Mouse (Mus musculus) mesoderm, embryonic 11.5 days (tissue): ENCODE measurements around the gene Ccdc69.

ENCODE experiments used
- DNase-seq: peaks from one replicate; pipeline ENCODE4 v3.0.0-alpha.2; 2012; ENCODE audit warnings: low read depth, low spot score

Gene Ccdc69

GRCm38 (mm10) chr11:55036601-55037000 lies 41.3 kb downstream of the Ccdc69 start:
- DNase-seq: no peak

- peak; percentile 68 for DNase-seq
These were observed 44.8 kb downstream of the Ccdc69 start, which contains the start of gene Anxa6 for GRCm38 (mm10) chr11:55033040-55033660. Gene Anxa6 (minus strand): TSS chr11:55033445.

DNA sequence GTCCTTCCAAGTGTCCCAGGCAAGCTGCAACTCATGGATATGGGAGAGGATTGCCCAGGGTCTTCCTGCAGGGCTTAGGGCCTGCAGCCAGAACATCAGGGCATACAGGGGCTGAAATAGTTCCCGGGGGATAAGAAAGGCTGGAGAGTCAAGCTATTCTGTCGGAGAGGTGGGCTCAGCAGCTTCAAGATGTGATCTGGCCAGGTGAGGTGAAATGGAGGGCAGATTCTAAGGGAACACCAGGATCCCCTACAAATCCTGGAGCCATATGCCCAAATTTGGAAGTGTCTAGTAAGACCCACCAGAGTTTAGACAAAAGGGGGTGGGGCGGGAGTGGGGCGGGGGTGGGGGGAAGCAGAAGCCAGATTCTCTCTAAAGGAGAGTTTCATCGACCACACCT lies 45.6 kb downstream of the Ccdc69 start:
- no peak for DNase-seq

GRCm38 (mm10) chr11:55031991-55032280 lies 46.0 kb downstream of the Ccdc69 start:
- no peak for DNase-seq

DNA sequence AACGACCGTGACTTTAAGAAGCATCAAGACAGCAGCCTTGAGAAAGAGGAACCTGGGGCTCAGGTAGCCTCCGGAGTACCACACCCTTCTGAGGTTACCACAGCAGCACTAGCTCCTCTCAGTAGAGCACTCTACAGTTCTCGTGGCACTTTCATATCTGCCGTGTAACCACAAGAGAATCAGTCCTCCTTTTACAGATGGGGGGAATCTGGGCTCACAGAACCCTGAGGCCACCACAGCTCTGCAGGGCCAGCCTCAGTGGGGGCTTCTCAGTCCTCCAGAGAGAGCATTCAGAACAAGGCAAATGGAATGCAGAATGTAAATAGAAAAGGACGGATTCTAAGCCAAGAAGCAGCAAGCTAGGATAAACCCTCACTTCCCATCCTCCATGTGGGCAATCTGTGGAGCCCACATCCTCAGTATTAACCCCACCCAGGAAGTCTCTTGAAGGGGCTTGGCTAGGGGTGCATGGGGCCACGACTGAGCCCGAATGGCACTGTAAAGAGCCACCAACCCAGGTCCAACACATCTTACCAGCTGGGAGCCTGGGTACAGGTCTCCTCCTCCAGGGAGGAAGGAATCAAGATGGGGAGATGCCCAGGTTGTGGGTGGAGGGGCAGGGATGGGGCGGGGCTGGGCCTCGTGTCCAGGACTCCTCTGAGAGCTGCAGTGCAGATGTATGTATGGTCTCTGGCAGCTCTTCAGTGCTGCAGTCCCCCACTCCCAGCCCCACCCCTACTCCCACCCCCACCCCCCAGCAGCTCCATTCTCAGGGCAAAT lies 46.5 kb downstream of the Ccdc69 start:
- no peak for DNase-seq

- no peak for DNase-seq
These were observed 49.4 kb downstream of the Ccdc69 start for GRCm38 (mm10) chr11:55028509-55028908.

- DNase-seq: no peak
These were observed 50.6 kb downstream of the Ccdc69 start for GRCm38 (mm10) chr11:55027204-55027855.

GRCm38 (mm10) chr11:55025896-55026295 lies 52.0 kb downstream of the Ccdc69 start:
- no peak for DNase-seq

DNA sequence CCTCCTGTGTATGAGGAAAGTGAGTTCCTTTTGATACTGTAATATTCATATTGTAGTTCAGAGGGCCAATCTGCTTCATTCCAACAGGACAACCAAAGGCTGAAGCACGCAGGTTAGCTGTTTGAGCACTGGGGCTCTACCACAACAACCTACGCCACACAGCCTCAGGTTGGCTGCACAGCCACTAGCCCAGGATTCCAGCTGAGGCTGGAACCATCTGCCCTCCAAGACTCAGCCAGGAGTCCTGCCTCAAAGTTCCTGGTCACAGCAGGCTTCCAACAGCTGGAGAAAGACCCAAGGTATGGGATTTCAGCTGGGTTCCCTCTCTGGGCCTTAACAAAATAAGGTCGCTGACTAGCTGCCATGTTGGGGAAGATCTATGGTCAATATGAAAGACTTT lies 54.3 kb downstream of the Ccdc69 start:
- no peak for DNase-seq

GRCm38 (mm10) chr11:55023049-55023564 lies 54.8 kb downstream of the Ccdc69 start:
- peak; percentile 76 for DNase-seq

DNA sequence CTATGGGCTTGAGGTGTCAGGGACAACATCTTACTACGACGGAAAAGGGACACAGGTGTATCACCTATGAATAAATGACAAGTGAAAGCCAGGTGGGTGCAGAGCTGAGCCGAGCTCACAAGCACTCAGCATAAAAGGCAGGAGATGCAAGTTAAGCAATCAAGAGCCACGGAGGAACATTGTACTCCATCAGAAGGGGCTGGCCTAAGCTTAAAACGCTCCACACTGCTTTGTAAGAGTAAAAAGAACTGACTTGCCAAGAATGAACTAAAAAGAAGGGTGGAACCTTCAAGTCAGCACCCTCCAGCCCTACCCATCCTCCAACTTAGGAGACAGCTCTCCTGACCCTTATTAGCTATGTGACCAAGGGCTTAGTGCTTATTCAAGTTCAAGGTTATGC lies 55.4 kb downstream of the Ccdc69 start:
- no peak for DNase-seq

GRCm38 (mm10) chr11:55021859-55022258 lies 56.1 kb downstream of the Ccdc69 start:
- no peak for DNase-seq

DNA sequence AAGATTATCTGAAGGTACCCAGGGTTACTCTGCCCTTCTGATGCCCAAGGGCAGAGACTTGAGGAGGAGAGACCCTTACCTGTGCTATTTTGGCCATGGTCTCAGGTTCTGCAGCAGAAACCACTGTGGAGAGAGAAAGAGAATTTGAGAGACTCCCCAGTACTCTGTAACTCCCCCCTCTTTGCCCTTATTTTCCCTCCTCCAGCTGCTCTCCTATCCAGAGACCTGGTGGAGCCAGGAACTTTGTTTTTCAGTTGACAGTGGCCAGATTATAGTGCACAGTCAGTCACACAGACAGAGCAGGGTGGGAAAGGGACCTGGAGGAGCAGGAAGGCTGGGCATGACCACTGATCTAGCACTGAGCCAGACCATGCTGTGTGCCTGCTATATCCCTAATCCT lies 56.5 kb downstream of the Ccdc69 start:
- no peak for DNase-seq

GRCm38 (mm10) chr11:55019711-55020110 lies 58.2 kb downstream of the Ccdc69 start:
- DNase-seq: no peak

DNA sequence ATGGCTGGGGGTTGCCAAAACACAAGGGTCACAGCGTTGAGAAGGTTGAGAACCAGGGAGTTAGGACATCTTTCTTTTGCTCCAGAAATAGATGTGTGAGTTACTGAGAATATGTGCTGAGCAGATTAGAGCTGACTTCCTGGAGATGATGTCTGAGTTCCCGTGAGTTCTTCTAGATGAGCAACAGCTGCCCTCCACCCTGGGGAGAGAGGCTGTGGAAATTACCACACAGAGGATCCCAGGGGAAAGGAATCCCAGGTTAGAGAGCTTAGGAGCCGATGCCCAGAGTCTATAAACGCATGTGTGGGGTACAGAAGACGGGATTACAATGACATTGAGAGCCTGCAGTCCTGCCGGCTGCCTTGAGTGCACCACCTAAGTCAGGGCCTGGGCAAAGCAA lies 59.9 kb downstream of the Ccdc69 start:
- no peak for DNase-seq

DNA sequence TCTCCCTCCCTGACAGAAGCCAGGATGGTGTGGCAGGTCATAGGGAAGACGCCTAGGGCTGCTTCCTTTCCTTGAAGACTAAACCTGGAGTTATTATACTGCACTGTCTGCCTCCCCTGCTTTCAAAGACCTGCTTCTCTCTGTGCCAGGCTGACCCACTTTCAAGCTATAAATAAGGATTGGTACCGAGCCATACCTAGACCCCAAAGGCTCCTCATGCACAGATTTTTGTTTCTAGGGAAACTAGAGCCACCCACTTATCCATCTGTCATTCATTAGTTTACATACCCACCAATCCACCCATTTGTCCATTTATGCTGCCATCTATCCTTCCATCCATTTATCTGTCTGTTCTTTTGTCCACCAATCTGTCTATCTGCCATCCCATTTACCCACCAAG lies 60.7 kb downstream of the Ccdc69 start:
- no peak for DNase-seq

GRCm38 (mm10) chr11:55016758-55017157 lies 61.2 kb downstream of the Ccdc69 start:
- no peak for DNase-seq

DNA sequence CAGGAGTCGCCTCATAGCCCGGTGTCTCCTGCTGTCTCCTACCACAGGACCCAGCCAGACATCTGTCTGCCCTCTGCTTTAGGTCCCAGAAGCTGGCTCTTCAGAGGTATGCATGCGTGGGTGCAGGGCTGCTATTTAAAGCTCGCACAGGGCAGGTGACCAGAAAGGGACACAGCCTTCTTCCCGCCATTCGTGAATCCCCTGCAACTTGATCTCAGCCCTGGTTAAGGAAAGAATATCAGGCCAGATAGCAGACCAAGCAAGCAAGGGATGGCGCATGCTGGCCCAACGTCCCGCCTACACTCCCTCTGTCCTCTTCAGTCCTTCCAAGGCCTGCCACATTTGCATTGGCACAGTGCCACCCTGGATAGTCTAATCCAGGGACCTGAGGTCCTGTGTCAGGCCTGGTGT lies 62.1 kb downstream of the Ccdc69 start:
- DNase-seq: no peak

DNA sequence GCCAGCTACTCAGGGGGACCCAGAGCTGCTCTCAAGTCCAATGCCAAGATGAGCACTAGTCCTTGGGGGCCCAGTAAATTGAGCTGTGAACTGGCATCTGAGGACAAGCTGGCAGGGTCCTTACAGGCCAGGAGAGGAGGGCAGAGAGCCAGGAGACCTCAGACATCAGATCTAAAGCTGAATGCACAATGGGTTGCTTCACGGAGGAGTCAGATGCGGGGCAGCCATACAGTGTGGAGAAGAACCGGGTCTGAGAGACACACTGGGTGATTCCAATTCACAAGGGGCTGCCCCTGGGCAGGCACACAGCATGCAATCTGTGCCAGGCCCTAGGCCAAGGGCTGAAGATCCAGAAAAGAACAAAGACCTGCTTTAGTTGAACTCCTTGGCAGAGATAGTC lies 62.7 kb downstream of the Ccdc69 start:
- no peak for DNase-seq

- no peak for DNase-seq
These were observed 64.1 kb downstream of the Ccdc69 start for GRCm38 (mm10) chr11:55013802-55014201.

DNA sequence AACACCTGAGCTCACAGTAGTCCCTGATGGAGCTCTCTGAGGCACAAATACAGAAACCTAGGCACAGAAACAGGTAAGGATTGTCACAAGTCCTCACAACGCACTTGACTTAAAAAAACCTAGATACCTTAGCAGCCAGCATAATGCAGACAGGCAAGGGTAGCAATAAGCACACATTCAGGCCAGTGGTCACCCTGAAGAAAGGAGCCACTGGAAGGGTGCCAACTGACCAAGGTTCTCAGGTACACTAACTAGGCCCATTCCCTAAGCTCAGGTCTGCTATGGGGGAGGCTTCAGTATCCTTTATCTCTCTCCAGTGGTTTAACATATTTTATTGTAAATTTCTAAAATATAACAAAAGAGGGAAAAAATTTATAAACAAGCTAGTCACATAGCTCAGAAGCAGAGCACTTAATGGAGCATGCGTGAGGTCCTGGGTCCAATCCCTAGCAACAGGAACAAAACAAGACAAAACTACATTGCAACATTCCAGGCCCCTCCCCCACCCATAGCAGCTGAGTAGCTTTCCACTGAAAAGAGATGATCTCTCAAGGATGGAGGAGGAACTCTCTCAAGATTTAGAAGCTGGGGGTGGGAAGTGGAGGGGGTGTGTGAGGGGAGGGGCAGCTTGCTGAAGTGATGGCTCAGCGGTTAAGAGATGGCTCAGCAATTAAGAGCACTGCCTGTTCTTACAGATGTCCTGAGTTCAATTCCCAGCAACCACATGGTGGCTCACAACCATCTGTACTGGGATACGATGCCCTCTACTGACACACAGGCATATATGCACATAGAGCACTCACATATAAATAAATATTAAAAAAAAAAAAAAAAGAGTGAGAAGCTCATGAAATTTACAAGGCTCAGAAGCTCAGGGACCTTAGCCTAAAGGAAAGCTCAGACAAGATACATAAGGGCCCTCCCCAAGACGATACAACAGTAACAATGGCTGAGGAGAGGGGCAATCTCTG lies 65.1 kb downstream of the Ccdc69 start:
- no peak for DNase-seq

- no peak for DNase-seq
These were observed 66.5 kb downstream of the Ccdc69 start for GRCm38 (mm10) chr11:55011440-55011839.
